Mouse (Mus musculus): ENCODE measurements around the gene Mmadhc.

DNA sequence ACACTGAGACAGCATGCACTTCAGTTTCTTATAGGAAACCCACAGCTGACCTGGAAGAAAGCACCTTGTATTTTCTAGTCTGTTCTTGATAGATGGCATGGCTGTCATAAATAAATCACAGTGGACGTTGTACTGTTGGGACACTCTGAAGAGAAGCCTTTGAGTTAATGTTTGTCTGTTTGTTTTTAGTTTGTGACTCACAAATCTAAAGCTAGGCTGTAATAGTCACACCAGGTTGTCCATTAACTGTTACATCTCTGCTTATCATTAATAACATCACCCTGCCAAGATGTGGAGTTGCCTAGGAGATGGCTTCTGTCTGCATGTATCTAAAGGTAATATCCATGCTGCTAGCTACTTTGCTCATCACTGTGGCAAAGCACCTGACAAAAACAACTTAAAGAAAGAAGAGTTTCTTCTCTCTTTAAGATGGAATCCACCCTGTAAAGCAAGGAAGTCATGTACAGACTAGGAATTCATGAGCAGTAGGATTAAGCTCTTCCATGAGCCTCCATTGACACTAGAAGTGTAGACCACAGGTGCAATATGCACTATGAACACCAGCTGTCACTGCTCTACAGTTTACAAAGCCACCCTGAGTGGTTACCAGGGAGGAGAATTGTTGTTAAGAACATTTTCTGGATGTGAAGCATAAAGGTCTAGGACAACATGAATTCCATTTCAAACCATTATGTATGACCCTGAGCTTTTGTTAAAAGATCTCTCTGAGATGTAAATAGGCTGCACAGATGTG lies 8.4 kb upstream of the Mmadhc start:
- TF ChIP-seq MAX (IDR thresholded peaks at IDR 0.05; ENCODE audit: low read depth) (no peak), MYOG (IDR thresholded peaks at IDR 0.05; ENCODE audit: control insufficient read depth in 1 of 3, insufficient read depth in 1 of 3, insufficient read length in 2 of 3, low read depth in 2 of 3) (no peak), POLR2A (IDR thresholded peaks at IDR 0.05; ENCODE audit: insufficient read length, low read depth) (no peak), SRF (IDR thresholded peaks at IDR 0.05; ENCODE audit: control insufficient read depth, insufficient read length, low read depth) (no peak), TCF3 (IDR thresholded peaks at IDR 0.05; ENCODE audit: insufficient read length, low read depth) (no peak), TCF12 (IDR thresholded peaks at IDR 0.05; ENCODE audit: insufficient read depth, poor library complexity, severe bottlenecking) (no peak), POLR2AphosphoS2 (IDR thresholded peaks at IDR 0.05; ENCODE audit: insufficient read length, low read depth) (no peak), E2F4 (IDR thresholded peaks at IDR 0.05; ENCODE audit: insufficient read depth) (no peak), CEBPB (IDR thresholded peaks at IDR 0.05; ENCODE audit: insufficient read depth, poor library complexity, severe bottlenecking) (no peak)
